Mouse (Mus musculus): ENCODE data around the gene Esx1.
A peak's percentile ranks its signal among the peaks of the same experiment; 100 is the strongest.

Esx1 gene

DNA sequence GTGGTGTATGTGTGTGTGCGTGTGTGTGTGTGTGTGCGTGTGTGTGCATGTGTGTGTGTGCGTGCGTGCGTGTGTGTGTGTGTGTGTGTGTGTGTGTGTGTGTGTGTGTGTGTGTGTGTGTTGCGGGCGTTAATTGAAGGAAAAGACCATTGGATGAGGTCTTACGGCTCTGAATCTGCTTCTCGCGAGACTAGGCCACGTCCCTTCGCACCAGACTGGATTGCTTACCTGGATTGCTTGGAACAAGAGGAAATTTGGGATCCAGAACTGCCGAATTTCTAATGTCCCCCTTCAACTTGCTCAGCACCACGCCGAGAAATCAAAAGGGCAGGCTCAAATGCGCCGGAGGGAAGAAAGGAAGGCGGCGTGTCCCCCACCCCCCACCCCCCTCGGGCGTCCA, at the start of gene Esx1:
Gene Esx1, minus strand, starts transcription at position 366 of the 400 bp plus-strand sequence.
- no peak for DNase-seq

DNA sequence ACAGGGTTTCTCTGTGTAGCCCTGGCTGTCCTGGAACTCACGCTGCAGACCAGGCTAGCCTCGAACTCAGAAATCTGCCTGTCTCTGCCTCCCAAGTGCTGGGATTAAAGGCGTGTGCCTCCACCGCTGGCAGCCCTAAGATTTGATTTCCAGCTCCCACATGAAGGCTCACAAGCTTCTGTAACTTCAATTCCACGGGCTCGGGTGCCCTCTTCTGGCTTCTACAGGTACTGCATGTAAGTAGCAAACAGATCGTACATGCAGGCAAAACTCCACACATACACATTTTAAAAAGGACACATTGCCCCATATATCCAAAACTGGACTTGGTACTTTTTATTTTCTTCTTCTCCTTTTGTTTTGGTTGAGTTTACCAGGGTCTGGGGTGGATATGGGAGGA, 48.1 kb upstream of the Esx1 start:
- peak; percentile 5 for DNase-seq

DNA sequence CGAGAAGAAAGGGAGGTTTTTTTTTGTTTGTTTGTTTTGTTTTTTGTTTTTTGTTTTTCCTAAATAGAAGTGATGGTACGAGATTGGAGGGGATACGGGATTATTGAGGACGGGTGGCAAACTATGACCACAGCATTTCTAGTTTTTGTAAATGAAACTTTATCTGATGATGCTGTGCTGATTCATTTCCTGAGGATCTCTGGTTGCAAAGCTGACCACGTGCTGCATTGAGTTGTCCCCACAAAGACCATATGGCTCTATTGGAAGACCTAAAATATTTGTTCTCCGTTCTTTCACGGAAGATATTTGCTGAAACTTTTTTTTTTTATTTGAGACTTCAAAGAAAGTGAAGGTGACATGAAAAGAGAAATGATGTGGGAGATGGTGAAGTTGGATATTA, 45.8 kb upstream of the Esx1 start:
- no peak for DNase-seq

DNA sequence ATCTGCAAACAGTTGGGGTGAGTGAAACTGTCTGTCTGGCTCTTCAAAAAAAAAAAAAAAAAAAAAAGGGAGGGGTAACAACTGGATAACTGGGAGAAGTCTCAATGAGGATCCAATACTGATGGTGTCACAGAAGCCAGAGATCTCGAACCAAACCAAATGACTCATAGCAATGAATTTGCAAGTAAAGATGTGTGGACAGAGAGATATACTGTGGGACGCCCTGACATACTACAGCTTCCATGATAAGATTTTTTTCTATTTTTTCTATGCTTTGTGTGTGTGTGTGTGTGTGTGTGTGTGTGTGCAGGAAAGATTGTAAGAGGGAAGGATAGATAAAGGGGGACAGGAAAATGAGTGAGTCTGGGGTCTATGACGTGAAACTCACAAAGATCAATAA, 43.7 kb upstream of the Esx1 start:
- DNase-seq, result no peak

DNA sequence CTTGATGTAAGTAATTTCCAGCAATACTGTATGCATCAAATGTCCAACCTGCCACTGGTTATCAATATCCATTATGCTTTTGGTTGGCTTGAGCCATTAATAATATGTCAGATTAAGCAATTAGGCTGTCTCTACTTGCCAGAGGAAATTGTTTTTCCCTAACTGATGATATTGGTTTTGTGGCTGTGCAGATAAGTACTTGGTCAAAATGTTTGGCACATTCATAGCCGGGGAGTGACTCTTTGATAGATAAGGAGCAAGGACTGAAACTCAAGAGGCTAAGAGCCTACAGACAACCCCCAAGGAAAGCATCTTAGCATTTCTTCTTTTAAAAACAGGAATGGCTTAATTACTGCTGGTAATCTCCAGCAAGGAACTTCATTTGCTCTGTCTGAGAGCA, 40.8 kb upstream of the Esx1 start:
- no peak for DNase-seq

DNA sequence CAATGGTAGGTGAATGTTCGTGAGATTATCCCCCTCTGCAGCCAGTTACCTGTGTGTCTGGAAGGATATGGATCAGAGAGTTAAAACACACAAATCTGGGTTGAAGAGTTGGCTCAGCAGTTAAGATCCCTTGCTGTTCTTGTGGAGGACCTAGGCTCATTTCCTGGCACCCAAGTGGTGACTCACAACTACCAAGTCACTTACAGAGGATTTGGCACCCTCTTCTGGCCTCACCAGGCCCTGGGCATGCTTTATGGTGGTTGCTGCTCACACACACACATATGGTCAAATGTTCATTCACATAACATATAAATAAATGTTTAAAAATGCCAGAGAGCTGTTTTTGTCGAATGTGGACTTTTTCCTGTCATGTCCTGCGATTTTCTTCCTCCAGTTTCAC, 39.1 kb upstream of the Esx1 start:
- no peak for DNase-seq

DNA sequence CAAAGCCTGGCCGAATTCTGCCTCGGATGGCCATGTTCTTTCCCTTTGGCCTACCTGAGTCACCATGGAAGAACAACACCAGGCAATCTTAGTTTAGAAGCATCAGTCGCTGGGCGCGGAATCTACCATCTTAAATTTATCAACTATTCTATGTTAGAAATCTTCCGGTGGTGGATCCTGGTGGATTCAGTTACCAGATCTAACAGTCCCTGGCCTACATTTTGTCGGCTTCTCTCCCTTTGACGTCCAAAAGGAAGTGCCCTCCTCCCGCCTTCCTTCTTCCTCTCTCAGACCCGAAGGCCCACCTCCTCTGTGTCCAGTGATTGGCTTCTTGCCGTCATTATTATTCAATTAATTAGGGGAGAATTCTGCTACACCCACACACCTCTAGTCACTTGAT, 27.2 kb upstream of the Esx1 start:
- DNase-seq, result no peak

DNA sequence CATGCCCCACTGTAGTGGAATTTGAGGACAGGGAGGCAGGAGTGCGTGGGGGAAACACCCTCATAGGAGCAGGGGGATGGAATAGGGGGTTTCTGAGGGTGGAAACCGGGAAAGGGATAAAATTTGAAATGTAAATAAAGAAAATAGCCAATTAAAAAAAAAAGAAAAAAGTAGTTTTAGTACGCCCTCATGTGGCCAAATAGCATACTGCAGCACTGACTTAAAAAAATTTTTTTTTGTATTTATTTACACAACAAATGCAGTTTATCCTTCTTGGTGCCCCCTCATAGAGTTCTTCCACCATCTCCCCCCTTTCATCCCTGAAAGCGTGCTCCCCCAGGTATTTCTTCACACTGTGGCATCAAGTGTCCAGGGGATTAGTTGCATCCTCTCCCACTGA, 22.8 kb upstream of the Esx1 start:
- no peak for DNase-seq

DNA sequence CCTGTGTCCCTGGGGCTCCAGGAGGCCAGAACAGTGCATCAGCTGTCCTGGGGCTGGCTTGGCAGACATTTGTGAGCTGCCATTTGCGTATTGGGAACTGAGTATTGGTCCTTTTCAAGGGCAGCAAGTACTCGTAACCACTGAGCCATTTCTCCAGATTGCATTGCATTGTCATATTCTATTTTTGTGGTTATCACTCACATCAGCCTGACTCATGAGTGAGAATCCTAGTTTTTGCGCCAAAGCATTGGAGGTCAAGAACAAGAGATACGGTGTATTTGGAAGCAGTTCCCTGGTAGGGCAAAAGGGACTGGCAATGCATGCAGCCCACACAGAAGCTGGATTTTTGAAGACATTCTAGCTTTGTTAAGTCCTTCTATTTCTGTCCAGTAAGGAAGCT, 21.8 kb upstream of the Esx1 start:
- no peak for DNase-seq

DNA sequence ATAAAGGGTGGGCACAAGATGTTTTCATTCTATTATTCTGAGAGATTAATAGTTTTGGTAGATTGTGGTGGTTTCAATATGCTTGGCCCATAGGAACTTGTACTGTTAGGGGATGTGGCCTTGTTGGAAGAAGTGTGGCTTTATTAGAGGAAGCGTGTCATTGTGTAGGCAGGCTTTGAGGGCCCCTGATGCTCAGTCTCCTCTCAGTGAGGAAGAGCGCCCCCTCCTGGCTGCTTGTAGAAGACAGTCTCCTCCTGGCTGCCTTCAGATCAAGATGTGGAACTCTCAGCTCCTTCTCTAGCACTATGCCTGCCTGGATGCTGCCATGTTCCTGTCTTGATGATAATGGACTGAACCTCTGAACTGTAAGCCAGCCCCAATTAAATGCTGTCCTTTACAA, 20.7 kb upstream of the Esx1 start:
- no peak for DNase-seq

DNA sequence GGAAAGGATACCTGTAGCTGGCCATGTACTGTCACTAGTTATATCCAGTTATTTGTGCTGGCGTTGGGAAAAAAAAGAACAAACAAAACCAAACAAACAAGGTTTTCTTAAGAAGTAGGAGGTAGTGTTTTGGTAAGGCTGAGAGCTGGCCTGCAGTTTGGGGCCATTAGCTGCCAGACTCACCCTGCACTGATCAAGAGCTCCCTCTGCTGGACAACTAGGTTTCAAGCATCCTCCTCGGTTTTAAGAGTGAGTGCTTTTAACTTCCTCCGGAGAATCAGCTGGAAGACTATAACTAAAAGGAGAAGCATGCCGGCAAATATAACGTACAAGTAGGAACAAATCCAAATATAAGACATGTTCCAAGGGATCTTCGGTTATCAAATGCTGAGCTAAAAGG, 19.8 kb upstream of the Esx1 start:
- DNase-seq, result peak; percentile 28

DNA sequence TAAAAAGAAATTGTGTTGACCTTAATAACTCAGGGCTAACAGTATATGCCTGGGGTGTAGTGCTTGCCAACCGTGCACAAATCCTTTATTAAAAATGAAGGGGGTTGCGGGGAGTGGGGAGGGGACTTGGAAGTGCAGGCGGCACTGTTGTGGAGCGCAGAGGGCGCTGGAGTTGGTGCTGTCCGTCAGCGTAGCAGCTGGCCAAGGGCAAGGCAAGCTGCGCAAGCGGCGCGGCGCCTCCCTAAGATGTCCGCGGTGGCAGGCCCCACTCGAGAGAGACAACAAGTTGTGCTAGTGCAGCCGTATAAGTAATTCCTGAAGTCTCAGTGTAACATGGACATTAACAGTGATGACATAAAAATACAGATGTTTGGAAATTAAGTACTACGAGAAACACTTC, 5.7 kb upstream of the Esx1 start:
- DNase-seq, result no peak

DNA sequence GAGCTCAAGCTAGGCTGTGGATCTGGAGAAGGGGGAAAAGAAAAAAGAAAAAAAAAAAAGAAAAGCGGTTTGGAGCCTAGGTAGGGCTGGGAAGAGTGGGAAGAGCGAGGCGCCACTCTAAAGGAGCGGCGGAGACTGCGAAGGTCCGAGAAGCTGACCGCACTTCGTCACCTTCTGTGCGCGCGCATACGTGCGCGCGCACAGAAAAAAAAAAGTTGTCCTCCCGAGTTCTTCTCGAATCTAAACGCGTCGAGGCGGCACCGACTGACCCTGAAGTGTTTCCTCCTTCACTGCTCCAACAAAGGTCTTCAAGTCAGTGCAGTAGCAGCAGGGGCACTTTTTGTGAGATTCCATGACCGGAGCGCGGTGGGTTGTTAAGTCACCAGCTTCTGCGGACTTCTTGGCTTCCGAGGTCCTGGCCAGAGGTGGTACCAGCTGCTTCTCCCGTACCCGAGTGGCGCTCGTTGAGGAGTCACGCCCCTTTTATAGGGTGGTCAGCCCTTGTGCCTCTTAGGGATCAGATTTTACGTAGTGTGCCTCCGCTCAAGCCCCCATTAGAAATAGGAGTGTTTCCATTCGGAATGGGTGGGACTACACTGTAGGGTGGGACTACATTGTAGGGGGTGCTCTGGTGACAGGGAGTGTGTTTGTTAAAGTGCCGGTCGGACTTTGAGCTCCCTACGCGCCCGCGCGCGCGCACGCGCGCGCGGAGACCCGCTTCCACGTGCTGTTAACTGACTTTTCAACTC, 2.0 kb downstream of the Esx1 start:
- no peak for DNase-seq

DNA sequence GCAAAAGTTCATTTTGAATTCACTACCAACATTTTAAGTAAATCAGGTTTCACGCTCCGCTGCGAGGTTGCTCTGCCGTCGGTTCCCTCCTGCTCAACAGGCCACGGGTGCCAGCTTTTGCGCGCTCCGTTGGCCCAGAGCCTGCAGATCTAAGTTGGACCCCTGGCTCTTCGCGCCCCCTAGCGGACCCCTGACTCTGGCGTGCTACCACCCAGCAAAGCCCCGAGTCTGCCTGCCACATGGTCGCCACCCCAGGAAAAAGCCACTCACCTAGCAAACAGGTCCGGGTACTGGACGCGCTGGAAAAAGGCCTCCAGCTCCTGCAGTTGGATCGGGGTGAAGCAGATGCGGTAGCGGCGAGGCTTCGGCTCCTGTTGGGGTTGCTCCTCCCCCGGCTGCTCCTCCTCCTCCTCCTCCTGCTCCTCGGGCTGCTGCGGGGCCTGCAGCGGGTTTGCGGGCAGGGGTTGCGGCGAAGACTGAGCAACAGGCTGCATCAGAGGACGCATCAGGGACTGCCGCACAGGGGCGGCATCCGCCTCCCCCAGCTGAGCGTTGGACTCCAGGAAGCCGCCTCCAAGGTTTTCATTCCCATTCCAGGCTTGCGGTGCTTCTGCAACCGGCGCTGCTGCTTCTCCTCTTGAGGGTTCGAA, 3.7 kb downstream of the Esx1 start:
- DNase-seq, result peak; percentile 61

DNA sequence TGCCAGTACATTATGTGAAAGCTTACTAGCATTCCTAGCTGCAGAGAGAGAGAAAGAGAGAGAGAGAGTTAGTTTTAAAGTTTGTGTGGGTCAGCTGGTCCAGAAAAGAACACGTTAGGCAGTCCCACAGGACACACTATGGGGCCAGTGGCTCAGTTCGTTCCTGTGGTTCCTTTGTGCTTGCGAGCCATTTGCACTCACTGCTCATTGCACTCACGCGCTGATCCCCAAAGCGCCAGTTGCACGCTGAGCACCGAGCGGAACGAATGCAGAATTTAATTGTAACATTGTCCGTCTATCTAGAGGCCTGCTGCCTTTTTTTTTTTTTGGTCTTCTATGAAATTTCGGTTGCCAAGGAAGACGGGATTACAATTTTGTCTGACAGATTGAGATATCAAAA, 15.4 kb downstream of the Esx1 start:
- DNase-seq, result no peak

DNA sequence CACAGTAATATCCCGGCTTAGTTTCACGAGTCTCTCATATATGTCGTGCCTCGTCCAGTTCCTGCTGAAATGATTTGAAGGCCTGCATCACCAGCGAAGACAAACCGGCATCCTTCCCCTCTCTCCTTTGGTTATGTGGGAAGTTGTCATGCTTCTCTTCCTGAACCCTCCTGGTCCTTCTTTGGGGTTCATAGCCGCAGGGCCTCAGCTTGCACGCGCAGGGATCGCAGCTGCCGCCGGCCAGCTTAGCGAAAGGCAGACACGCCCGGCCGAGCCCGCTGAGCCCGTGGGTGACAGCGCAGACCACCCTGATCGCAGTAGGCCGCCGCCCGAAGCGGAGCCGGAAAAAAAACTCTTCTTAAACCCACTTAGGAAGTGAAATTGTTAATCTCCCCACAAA, 17.4 kb downstream of the Esx1 start:
- DNase-seq, result no peak
